Mouse (Mus musculus) ES-E14 (cell line): ENCODE data around the gene 1700001L19Rik. TPM values are rescaled to one million over a fixed set of nuclear protein-coding genes. Genes with fewer than 3 reads are reported as not detected.
A peak's percentile ranks its signal among the peaks of the same experiment; 100 is the strongest.

Source experiments
- DNase-seq: peaks from one replicate; pipeline ENCODE4 v3.0.0-alpha.2; 2013; ENCODE audit warnings: low read depth, low spot score
- H3K27ac ChIP-seq: 2 replicates; pipeline ENCODE4 v1.5.1; 2012; ENCODE audit warnings: low read depth, mild to moderate bottlenecking, low read length, moderate library complexity, mixed read lengths; ENCODE audit not compliant: poor library complexity, insufficient read depth, severe bottlenecking
- H3K36me3 ChIP-seq: 2 replicates; pipeline ENCODE4 v1.6.1; 2012; ENCODE audit warnings: mild to moderate bottlenecking, low read length, moderate library complexity, mixed read lengths; ENCODE audit not compliant: control insufficient read depth, poor library complexity, insufficient read depth, severe bottlenecking
- H3K4me1 ChIP-seq, 2 experiments: fragments of 150-350 bp in 1 of 2; sonication (generic) in 1 of 2; 2 replicates each; pipeline ENCODE4 v1.6.1; 2012; ENCODE audit warnings: low read length in 2 of 2, mild to moderate bottlenecking in 1 of 2, mixed read lengths in 1 of 2; ENCODE audit not compliant: control insufficient read depth in 2 of 2, insufficient read depth in 2 of 2, poor library complexity in 1 of 2
- H3K4me3 ChIP-seq, 2 experiments: fragments of 150-350 bp in 1 of 2; sonication (generic) in 1 of 2; 2 replicates each; pipeline ENCODE4 v1.5.1; 2012; ENCODE audit warnings: low read length in 2 of 2, low read depth in 1 of 2, mild to moderate bottlenecking in 1 of 2, mixed read lengths in 1 of 2; ENCODE audit not compliant: insufficient read depth in 1 of 2, poor library complexity in 1 of 2, severe bottlenecking in 1 of 2
- H3K9ac ChIP-seq: 2 replicates; pipeline ENCODE4 v1.6.1; 2012; ENCODE audit warnings: low read depth, mild to moderate bottlenecking, low read length, mixed read lengths; ENCODE audit not compliant: poor library complexity, insufficient read depth, severe bottlenecking
- H3K9me3 ChIP-seq: fragments of 150-350 bp; sonication (generic); 2 replicates; pipeline ENCODE4 v1.6.1; 2012; ENCODE audit warnings: low read depth, mild to moderate bottlenecking, low read length; ENCODE audit not compliant: control insufficient read depth, insufficient read depth
- CHD2 ChIP-seq: IDR thresholded peaks from 2 replicates; pipeline ENCODE4 v1.6.1; 2014; ENCODE audit warnings: mild to moderate bottlenecking, low read depth, low read length, inconsistent platforms
- HCFC1 ChIP-seq: IDR thresholded peaks from 2 replicates; pipeline ENCODE4 v1.6.1; 2012; ENCODE audit warnings: low read length, inconsistent platforms, borderline replicate concordance; ENCODE audit not compliant: insufficient read depth
- MAFK ChIP-seq: IDR thresholded peaks from 2 replicates; pipeline ENCODE4 v1.6.1; 2014; ENCODE audit warnings: mild to moderate bottlenecking, low read depth, low read length, inconsistent platforms; ENCODE audit not compliant: insufficient read depth
- ZC3H11A ChIP-seq: IDR thresholded peaks from 2 replicates; pipeline ENCODE4 v1.6.1; 2012; ENCODE audit warnings: low read depth, mild to moderate bottlenecking, inconsistent platforms, low read length, borderline replicate concordance
- ZNF384 ChIP-seq: IDR thresholded peaks from 2 replicates; pipeline ENCODE4 v1.6.1; 2012; ENCODE audit warnings: low read depth, low read length, inconsistent platforms
- in situ Hi-C, 2 experiments: fragments of 600-800 bp; cut with MboI; formaldehyde crosslinking; loops; one replicate each; pipeline ENCODE4 v1.15.1; 2025; ENCODE audit warnings: low sequenced_read_pairs in 2 of 2, inconsistent platforms in 1 of 2; ENCODE audit not compliant: unreplicated experiment in 2 of 2
- total RNA-seq: library from RNA; depleted of rRNA; stranded (reverse); fragments of 300-350 nt; gene quantifications from 2 replicates; pipeline ENCODE4 v1.2.3, GENCODE M21; 2012

The 1700001L19Rik gene
- total RNA-seq, 1 experiment, result 0.27 TPM

GRCm38 (mm10) chr13:68598953-68599352, 1.7 kb downstream of the 1700001L19Rik start:
- no peaks in the 10 kb centered on the region for H3K9me3 ChIP-seq
- TF ChIP-seq CHD2 (no peak), ZC3H11A (no peak), ZNF384 (no peak), MAFK (no peak), HCFC1 (no peak)
- H3K36me3 ChIP-seq, result no peaks in the 10 kb centered on the region
- DNase-seq, result no peak
- H3K9ac ChIP-seq, result no peak overlapping the region
- no peak overlapping the region for H3K4me3 ChIP-seq
- no peak overlapping the region for H3K27ac ChIP-seq
- H3K4me1 ChIP-seq, result no peaks in the 10 kb centered on the region; a peak in 1 of 4 replicates
- in situ Hi-C loops, result no loop called here

GRCm38 (mm10) chr13:68601184-68601583, 4.0 kb downstream of the 1700001L19Rik start:
- Histone ChIP-seq H3K27ac (no peak overlapping the region), H3K9me3 (no peaks in the 10 kb centered on the region), H3K9ac (no peak overlapping the region), H3K4me1 (no peaks in the 10 kb centered on the region; a peak in 1 of 4 replicates), H3K4me3 (no peak overlapping the region), H3K36me3 (no peaks in the 10 kb centered on the region)
- in situ Hi-C loops, result no loop called here
- no peak for TF ChIP-seq CHD2
- TF ChIP-seq ZNF384, result no peak
- no peak for TF ChIP-seq ZC3H11A
- no peak for TF ChIP-seq MAFK
- TF ChIP-seq HCFC1, result no peak
- no peak for DNase-seq

- in situ Hi-C loops, result no loop called here
- no peak overlapping the region for H3K9ac ChIP-seq
- no peak overlapping the region for H3K4me3 ChIP-seq
- no peaks in the 10 kb centered on the region for H3K9me3 ChIP-seq
- H3K36me3 ChIP-seq, result no peaks in the 10 kb centered on the region
- no peak for DNase-seq
- no peak for TF ChIP-seq ZNF384
- TF ChIP-seq MAFK, result no peak
- TF ChIP-seq CHD2, result no peak
- no peak for TF ChIP-seq ZC3H11A
- TF ChIP-seq HCFC1, result no peak
- H3K27ac ChIP-seq, result no peak overlapping the region
- H3K4me1 ChIP-seq, result peaks cover 0 to under 1% of the 10 kb centered on the region in 2 experiments; a peak in 1 of 4 replicates
These were observed 5.9 kb downstream of the 1700001L19Rik start for GRCm38 (mm10) chr13:68603085-68603484.

GRCm38 (mm10) chr13:68605689-68606126, 8.5 kb downstream of the 1700001L19Rik start:
- Histone ChIP-seq H3K9me3 (no peaks in the 10 kb centered on the region), H3K9ac (no peak overlapping the region; the same call in 1 of the 2 replicates), H3K4me1 (peaks cover 0 to 4% of the 10 kb centered on the region in 2 experiments; a peak in 1 of 4 replicates), H3K36me3 (no peaks in the 10 kb centered on the region), H3K4me3 (peak overlapping the region; percentile 1 to 43; a peak in 2 of 4 replicates), H3K27ac (no peak overlapping the region)
- DNase-seq, result no peak
- in situ Hi-C loops, result no loop called here
- no peak for TF ChIP-seq MAFK
- TF ChIP-seq ZNF384, result no peak
- no peak for TF ChIP-seq CHD2
- TF ChIP-seq HCFC1, result no peak
- no peak for TF ChIP-seq ZC3H11A
